Mouse (Mus musculus) MN1 (cell line): ENCODE data around the gene Bloc1s3.
"Not testable (repeated sequence)": the region's sequence is repeated elsewhere in the genome, so short reads cannot be mapped to it uniquely, and the experiment has no call there.

Source experiments
- DNase-seq: peaks from one replicate; pipeline ENCODE4 v3.0.0-alpha.2; 2016; ENCODE audit warnings: low spot score

Bloc1s3 gene

DNA sequence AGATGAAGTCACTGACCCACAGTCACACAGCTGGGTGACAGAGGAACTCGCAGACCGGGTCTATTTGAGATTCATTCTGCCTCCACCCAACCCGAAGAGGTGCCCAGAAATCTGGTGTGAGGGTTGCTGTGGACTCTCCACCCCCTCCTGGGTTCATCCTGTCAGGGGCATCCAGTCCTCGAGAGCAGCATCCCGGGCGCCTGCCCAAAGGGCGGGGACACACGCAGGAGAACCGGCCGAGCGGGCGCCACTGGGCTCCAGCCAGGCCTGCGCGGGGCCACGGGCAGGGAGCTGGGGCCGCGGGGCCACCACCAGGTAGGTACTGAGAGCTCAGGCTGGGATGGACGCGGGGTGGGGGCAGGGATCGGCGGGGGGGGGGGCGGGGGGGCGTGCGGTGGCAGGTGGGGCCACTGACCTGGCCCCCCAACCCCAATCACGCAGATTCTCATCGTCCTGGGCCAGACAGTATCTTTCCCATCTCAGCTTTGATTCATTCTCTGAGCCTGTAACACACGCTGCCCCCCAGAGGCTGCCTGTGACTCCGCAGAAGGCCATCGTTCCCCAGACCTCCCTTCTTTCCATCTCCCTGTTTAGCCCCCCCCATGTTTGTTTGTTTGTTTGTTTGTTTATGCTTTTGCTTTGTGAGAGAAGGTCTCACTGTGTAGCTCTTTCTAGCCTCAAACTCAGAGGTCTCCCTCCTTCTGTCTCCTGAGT is 9.6 kb upstream of the Bloc1s3 start, which contains the start of gene Nkpd1:
Gene Nkpd1, plus strand, starts transcription at position 187 of the 714 bp plus-strand sequence.
- no peak for DNase-seq

DNA sequence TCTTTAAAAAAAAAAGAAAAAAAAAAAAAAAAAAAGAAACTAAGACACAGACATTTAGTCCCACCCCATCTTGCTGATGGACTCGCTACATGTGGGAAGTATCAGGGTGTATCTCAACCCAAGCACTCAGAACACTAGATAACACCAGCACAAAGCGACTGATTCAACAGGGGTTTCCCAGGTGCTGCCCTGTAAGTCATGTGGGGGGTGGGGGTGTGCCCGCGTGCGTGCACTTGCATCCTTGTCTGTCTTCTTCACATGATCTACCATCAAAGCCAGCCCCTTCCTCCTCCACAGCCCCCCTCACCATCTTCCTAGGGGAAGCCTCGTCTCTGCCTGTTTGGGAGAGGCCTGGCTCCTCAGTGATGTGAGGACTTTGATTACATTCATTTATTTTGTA is 4.2 kb upstream of the Bloc1s3 start:
- no peak for DNase-seq

DNA sequence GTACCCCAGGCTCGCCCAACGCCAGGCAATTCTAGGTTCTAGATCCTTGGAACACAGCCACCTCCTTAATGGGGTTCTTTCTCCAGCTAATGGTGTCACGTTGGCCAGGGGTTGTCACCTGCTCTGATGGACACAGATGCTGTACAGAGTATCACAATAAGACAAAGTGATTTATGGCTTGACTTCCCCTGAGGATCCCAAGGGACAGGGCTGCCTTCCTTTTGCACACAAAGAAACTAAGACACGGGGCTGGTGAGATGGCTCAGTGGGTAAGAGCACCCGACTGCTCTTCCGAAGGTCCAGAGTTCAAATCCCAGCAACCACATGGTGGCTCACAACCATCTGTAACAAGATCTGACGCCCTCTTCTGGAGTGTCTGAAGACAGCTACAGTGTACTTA is 3.8 kb upstream of the Bloc1s3 start:
- DNase-seq = not testable (repeated sequence)

DNA sequence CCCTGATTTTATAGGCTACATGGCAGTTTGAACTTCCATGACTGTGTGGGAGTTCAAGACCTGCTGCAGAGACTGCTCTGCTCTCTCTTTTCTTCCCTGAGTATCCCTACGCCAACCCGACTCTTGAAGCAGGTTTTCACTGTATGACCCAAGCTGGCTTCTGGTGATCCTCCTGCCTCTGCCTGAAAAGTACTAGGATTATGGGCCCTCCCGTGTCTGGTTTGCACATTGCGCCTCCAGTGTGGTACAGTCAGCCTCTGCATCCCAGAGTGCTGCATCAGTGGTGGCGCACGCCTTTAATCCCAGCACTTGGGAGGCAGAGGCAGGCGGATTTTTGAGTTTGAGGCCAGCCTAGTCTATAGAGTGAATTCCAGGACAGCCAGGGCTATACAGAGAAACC is 1.6 kb upstream of the Bloc1s3 start:
- no peak for DNase-seq

DNA sequence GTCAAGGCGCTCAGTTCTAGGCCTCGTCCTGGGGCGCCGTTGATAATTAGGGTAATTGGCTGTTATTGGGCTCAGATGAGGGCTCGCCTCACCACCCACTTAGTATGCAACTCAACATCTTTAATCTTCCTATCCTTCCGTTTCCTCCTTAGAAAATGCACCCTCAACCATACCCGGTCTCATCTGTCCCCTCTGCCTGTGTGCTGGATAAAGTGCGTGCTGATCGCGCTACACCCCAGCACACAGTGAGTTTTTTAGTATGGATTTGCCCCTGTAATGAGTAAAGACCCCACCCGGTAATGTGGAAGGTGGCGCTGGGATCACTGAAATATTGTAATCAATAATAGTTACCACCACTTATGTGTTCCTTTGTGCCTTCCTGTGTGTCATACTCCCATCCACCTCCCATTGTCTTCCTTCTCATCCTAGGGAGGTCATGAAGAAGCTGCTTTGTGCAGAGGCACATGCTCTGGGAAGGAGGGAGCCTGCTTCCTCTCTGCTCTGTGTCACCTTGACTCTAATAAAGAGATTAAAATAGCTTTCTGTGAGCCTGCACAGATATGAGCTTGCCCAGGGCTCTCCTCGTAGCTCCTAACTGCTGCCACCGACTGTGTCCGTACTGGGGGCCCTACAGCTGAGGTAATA is 879 bp upstream of the Bloc1s3 start:
- peak; percentile 27 for DNase-seq

DNA sequence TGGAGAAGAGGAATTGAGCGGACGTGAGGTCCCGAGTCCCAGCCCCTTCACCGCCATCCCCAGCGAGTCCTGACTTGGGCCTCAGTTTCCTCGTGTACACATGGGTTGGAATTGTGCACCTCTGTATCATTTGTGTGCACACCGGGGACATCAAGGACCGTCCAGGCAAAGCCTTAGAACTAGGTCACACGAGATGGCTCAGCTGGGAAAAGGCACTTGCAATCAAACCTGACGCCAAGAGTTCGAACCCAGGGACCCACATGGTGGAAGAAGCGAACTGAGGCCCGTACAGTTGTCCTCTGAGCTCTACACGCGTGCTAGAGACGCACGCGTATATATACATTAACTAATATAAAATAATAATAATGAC is 570 bp downstream of the Bloc1s3 start:
- DNase-seq = no peak

DNA sequence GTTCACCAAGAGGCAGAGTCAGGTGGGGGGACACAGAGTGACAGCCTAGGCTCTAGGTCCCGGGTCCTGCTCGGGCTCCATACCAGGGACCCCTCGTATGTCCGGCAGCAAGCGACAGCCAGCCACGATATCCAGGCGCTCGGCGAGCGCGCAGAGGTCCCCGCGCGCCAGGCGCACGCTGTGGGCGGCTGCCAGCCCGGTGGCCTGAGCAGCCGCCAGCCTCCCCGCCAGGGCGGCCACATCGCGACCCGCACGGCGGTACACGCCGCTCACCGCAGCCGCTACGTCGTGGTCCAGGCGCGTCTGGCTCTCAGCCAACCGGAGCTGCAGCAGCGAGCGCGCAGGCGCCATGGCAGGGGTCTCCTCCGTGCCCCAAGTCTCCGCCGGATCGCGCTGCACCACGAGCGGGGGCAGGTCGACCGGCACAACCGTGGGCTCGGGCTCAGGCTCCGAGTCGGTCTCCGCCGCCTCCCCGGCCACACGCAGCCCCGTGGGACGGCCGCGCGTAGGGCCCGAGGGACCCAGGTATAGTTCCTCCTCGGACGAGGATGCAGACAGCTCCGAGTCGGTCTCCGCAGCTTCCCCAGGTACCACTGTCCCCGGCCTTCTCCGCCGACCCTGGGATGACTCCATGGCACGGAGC is 1.1 kb downstream of the Bloc1s3 start:
- peak; percentile 36 for DNase-seq

DNA sequence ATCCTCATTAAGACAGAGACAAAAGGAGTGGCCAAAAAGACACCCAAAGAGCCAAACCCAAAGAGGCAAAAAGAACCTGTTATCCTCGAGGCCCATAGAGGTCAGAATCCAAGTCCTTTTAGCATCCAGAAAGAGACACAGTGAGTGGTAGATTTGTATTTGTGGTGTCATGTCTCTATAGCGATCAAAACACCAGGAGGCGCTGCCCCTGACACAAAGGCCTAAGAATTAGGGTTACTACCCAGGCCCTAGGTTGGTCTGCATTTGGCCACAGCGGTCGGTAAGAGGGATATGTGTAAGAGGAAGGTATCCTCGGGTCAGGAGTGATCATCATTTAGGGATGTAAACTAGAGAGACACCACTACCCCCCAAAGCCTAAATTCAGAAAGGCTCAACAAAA is 1.8 kb downstream of the Bloc1s3 start:
- peak; percentile 11 for DNase-seq

DNA sequence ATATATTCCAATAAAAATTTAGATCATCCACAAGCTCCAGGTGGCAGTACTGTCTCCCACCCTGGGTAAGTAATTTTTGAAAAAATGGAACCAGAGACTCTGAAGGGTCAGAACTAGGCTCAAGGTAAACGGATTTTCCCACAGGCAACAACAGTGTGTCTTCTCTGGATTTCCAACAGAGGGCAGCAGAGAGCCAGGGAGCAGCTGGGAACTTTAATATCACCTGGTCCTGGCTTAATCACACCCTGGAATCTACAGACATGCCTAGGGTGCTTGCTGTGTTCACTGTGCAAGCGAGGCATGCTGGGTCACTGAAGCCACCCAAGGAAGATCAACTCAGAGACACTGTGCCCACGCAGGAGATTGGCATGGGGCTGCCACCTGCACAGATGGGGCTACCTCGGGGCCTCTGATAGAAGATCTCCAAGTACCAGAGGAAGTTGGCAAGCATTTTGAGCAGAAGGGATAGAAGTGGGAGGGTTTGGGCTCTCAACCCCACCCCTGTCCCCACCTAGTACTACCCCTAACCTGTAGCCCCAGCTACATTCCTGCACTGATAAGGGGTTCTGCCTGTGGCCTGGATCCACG is 4.6 kb downstream of the Bloc1s3 start:
- DNase-seq = peak; percentile 34

DNA sequence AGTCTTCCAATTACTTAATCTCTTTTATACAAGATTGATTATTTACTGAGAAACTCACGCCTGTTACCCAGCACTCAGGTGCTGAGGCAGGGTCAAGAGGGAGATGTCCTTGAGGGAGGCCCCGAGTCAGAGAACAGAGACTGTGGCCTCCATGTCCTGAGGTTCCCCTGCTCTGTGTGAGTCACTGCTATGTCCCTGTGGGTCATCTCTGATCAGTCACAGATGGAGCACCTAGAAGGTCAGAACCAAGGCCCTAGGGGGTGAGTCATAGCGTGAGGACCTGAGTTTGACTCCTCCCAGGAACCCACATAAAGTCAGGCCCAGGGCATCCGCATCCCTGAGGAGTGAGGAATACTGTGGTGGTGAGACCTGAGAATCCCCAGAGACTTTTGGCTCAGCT is 6.5 kb downstream of the Bloc1s3 start:
- DNase-seq = no peak

DNA sequence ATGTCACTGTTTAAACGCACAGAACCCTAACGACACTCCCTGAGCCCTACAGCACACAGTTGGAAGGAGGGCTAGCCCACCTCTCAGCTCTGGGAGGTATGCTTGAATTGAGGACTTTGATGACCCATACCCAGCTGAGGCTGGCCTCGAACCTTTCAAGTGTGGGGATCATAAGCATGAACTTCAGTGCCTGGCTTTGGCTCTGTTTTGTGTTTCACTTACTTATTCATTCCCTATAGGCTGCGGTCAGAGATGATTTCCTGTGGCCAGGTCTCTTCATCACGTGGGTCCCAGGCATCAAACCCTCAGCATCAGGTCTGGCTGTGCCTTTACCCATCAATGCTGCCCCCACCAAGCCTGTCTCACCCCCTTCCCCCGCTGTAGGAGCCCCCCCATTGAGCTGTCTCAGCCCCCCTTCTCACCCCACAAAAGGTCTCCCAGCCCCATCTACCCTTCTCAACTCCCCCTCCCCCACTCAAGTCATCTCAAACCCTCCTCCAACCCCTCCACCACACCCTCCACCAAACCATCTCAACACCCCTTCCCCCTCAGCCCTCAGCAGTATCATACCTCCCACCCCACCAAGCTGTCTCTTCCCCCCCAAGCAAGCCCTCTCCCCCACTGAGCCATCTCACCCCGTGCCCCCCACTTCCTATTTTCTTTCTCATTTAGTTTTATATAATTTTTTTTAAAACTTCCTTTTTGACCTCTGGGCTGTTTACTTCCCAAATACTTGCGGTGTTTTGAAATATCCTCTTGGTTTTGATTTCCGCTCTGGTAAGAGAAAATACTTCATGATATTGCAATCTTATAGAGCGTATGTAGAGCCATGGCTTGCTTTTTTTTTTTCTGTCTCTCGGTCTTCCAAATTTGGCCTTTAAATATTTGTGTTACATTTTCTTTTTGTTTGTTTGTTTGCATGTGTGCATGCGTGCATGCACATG is 7.5 kb downstream of the Bloc1s3 start:
- DNase-seq = no peak

DNA sequence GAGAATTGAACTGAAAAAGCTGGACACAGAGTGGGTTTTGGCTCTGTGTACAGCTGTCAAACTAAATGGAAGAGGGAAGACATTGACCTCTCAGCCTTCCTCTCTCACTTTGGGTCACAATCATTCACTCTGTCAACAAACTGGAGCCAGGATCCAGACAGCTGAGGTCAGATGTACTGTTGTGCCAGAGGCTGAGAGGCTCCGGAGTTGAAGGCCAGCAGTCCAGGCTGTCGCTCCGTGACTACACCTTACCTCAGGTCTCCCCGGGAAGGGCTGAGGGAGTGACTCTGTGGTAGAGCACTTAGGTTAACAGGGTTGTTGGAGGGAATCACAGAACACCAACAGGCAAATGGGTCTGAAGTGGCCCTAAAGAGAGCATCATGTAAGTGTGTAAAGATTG is 9.8 kb downstream of the Bloc1s3 start:
- DNase-seq = no peak

DNA sequence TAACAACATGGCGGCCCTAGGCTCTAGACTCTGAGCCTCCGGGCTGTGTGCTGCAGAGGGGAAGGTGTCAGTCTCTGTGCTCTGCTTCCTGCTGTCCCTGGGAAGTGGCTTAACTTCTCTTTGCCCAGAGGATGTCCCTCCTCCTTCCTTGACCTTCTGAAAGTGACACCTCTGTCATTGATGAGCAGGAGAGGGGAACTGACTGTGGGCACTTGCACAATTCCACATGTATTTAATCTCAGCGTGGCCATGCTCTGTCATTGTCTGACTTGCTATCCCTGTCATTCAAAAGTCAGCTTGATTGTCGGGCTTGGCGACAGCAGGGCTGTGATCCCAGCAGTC is 12.0 kb downstream of the Bloc1s3 start:
- DNase-seq = no peak

DNA sequence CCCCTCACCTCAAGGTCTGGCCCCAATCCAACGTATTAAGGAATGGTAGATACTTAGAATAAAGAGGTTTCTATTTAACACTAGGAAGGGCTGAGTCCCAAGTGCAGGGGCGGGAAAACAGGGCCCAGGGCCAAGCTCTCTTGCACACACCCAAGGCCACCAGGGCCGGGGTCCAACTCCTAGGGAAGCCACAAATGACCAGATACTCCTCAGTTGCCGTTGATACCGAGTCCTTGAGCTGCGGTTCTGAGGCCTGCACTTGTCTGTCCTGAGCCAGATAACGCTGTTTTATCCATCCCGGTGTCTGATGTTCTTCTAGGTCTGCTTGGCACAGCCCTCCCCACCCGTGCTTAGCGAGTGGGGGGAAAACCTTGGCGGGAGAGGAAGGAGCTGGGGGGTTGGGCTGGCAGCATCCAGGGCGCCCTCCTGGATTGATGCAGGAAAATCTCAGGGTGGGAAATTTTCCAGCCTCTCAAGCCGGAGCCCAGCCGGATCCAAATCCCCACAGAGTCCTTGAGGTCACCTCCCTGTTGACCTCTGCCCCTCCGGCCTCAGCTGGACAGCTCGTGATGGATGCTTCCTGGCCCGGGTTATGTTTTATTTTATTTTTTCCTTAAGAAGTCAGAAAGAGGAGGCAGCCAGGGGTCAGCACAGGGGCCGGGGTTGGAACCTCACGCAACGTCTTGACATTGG is 12.5 kb downstream of the Bloc1s3 start:
- DNase-seq = no peak

DNA sequence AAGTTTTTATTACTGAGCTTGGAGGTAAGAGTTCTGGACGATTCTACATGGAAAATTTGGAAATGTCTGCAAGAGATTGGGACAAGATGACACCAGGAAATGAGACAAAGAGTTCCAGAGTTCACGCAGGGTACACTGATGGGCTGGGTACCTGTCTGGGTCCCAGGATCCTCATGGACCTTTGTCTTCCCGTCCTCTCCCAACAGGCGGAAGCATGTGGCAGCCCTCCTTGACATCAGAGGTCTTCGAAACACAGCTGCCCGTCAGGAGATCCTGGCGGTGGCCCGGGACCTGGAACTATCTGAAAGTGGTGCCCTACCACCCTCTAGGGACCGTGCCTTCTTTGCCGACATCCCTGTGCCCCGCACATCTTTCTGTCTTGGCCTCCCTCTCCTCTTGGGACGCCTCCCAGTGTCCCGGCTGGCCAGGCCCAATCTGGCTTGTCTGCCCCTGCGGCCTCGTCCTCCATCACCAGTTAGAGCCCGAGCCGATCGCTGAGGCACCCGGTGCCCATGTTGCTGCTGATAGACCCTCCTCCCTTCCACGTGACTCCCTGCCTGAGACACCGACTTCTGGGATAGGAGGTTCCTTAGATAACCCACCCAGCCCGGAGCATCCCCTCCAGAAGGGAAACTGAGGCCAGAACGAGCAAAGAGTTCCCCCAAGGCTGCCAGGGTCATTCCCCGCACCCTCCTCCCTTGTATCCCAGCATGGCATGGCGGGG is 13.3 kb downstream of the Bloc1s3 start:
- no peak for DNase-seq

DNA sequence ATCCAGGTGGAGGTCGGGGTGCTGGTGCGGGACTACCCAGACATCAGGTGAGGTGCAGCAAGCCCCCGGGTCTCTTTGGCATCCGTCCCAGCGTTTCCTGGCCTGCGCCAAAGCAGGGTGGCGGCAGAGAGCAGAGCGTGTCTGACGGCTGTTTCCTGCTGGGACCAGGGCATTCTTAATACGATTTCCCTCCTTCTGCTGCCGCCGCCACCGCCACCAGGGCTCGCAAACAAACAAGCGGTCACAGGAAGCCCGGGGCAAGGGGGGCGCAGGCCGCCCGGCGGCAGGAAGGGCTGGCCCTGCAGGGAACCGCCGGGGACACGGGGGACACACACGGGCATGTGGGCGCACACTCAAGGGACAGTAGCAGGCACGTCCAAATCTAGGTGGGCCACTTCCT is 16.4 kb downstream of the Bloc1s3 start:
- DNase-seq = peak; percentile 40

DNA sequence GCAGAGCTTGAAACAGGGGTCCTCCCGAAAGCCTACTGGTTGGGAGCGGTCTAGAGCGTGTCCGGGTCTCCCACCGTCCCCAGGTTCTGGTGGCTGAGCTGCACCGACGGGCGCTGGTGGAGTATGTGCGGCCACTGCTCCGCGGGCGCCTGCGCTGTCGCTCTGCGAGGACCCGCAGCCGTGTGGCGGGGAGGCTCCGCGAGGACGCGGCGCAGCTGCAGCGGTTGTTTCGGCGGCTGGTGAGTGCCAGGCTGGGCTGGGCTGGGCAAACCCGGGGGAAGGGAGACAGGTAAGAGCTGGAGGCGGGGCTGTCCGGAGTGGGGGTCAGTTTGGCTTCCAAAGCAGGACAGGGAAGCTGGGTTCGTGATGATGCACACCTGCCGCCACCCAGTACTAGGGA is 18.6 kb downstream of the Bloc1s3 start:
- no peak for DNase-seq

DNA sequence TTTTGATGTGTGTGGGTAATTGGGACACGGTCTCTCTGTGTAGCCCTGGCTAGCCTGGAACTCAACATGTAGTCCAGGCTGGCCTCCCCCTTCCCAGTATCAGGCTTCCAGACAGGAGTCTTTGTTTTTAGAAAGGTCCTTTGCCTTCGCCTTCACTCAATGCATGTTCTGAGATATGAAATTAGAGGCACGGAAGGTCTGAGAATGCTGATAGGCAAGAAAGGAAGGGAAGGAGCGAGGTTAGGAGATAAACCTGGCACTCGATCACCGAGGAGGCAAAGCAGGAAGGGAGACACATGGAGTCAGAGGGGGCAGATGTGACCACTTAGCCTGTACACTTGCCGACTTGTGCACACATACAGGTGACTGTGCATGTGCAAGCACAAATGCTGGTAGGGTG is 21.6 kb downstream of the Bloc1s3 start:
- no peak for DNase-seq

DNA sequence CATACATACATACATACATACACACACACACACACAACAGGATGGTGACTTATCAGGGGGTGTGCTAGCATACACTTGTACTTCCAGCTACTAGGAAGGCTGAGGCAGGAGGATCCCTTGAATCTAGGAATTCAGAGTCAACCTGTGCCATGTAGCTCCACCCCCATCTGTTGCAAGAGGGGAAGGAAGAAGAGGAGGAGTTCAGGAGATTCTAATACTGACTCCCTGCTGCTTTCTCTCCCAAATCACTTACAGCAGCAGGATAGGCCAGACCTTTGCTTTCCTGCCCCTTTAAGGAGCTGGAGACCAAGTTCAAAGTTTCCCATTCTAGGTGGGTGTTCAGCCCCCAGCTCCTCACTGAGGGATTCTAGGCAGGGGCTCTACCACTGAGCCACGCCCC is 22.7 kb downstream of the Bloc1s3 start:
- DNase-seq = no peak

DNA sequence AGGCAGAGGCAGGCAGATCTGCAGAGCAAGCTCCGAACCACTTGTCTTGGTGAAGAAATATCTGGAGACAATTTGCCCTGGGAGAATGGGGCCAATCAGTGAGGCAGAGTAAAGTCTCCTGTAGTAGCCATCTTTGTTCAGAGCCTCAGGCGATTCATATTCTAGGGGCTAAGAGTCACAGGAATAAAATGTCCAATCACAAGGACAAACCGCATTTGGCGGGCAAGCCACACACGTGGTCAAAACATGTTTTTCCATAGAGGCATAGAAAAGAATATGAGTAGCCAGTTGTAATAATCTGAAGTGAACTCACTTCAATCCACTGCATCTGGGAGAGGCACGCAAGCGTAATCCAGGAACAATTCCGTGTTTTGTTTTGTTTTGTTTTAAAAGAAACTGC is 24.9 kb downstream of the Bloc1s3 start:
- DNase-seq = no peak
